Mouse (Mus musculus) CH12.LX (cell line): Measurements from ENCODE around the gene Il12rb1. TPM values are rescaled to one million over a fixed set of nuclear protein-coding genes. Genes with fewer than 3 reads are reported as not detected.

Experiments
- DNase-seq: peaks from one replicate; pipeline ENCODE4 v3.0.0-alpha.2; 2013; ENCODE audit errors: extremely low read depth
- H3K27ac ChIP-seq: 2 replicates; pipeline ENCODE4 v1.5.1; 2012; ENCODE audit warnings: low read depth, mild to moderate bottlenecking, control low read depth, moderate library complexity; ENCODE audit not compliant: insufficient read depth
- H3K27me3 ChIP-seq: replicated peaks from 2 replicates; pipeline ENCODE3; 2012; ENCODE audit warnings: inconsistent platforms
- H3K36me3 ChIP-seq, 2 experiments: replicated peaks in 1 of 2; 2 replicates each; pipeline versions ENCODE3 to v1.6.1; 2012; ENCODE audit warnings: inconsistent platforms in 1 of 2, low read length in 1 of 2, mild to moderate bottlenecking in 1 of 2, mixed read lengths in 1 of 2, moderate library complexity in 1 of 2; ENCODE audit not compliant: control insufficient read depth in 1 of 2, insufficient read depth in 1 of 2
- H3K4me1 ChIP-seq, 2 experiments: 2 replicates each; pipeline ENCODE4 v1.6.1; 2012; ENCODE audit warnings: inconsistent platforms in 1 of 2, moderate library complexity in 1 of 2; ENCODE audit not compliant: insufficient read depth in 2 of 2, control insufficient read depth in 1 of 2
- H3K4me2 ChIP-seq: 2 replicates; pipeline ENCODE4 v1.6.1; 2012; ENCODE audit warnings: low read depth, mild to moderate bottlenecking, control low read depth; ENCODE audit not compliant: poor library complexity, insufficient read depth, severe bottlenecking
- H3K4me3 ChIP-seq, 3 experiments: fragments of 150-350 bp in 1 of 3; sonication (generic) in 1 of 3; replicated peaks in 1 of 3; 2 replicates each; pipeline versions ENCODE3 to v1.5.1; 2011 to 2012; ENCODE audit warnings: low read depth in 2 of 3, low read length in 2 of 3, mild to moderate bottlenecking in 2 of 3, moderate library complexity in 2 of 3, control low read depth in 1 of 3, improper control_type of control experiment in 1 of 3, inconsistent platforms in 1 of 3, mixed read lengths in 1 of 3; ENCODE audit not compliant: poor library complexity in 1 of 3
- H3K79me2 ChIP-seq: replicated peaks from 2 replicates; pipeline ENCODE4 v1.6.1; 2012; ENCODE audit warnings: mild to moderate bottlenecking, moderate library complexity; ENCODE audit not compliant: control insufficient read depth, poor library complexity, insufficient read depth, severe bottlenecking; ENCODE audit errors: extremely low read depth
- H3K9ac ChIP-seq: 2 replicates; pipeline ENCODE4 v1.6.1; 2012; ENCODE audit warnings: low read depth, mild to moderate bottlenecking, control low read depth, moderate library complexity; ENCODE audit not compliant: insufficient read depth
- H3K9me3 ChIP-seq: replicated peaks from 2 replicates; pipeline ENCODE3; 2012; ENCODE audit warnings: low read length, inconsistent platforms, mixed read lengths
- BHLHE40 ChIP-seq: IDR thresholded peaks from 2 replicates; pipeline ENCODE4 v1.6.1; 2011; ENCODE audit warnings: mild to moderate bottlenecking, low read depth, low read length, improper control_type of control experiment
- CHD2 ChIP-seq: IDR thresholded peaks from 2 replicates; pipeline ENCODE4 v1.6.1; 2011; ENCODE audit warnings: low read length, improper control_type of control experiment
- CTCF ChIP-seq, 2 experiments: IDR thresholded peaks in 1 of 2; conservative IDR thresholded peaks in 1 of 2; 2 replicates each; pipeline ENCODE4 v1.5.1; 2011 to 2012; ENCODE audit warnings: low read depth in 2 of 2, low read length in 2 of 2, improper control_type of control experiment in 1 of 2, inconsistent platforms in 1 of 2, mild to moderate bottlenecking in 1 of 2, moderate library complexity in 1 of 2
- E2F4 ChIP-seq: IDR thresholded peaks from 2 replicates; pipeline ENCODE4 v1.6.1; 2011; ENCODE audit warnings: low read depth, low read length, improper control_type of control experiment; ENCODE audit not compliant: insufficient replicate concordance
- EP300 ChIP-seq: IDR thresholded peaks from 2 replicates; pipeline ENCODE4 v1.6.1; 2011; ENCODE audit warnings: low read length, improper control_type of control experiment
- GABPA ChIP-seq: IDR thresholded peaks from 2 replicates; pipeline ENCODE4 v1.6.1; 2012; ENCODE audit warnings: low read depth, low read length, improper control_type of control experiment, inconsistent platforms; ENCODE audit not compliant: insufficient replicate concordance
- KAT2A ChIP-seq: IDR thresholded peaks from 2 replicates; pipeline ENCODE4 v1.6.1; 2012; ENCODE audit warnings: low read length, improper control_type of control experiment, inconsistent platforms; ENCODE audit not compliant: insufficient replicate concordance
- MAX ChIP-seq: IDR thresholded peaks from 2 replicates; pipeline ENCODE4 v1.6.1; 2011; ENCODE audit warnings: low read length, improper control_type of control experiment
- MAZ ChIP-seq: IDR thresholded peaks from 2 replicates; pipeline ENCODE4 v1.6.1; 2012; ENCODE audit warnings: low read depth, mild to moderate bottlenecking, inconsistent platforms, low read length, improper control_type of control experiment, moderate library complexity
- MEF2A ChIP-seq: IDR thresholded peaks from 2 replicates; pipeline ENCODE4 v1.6.1; 2014; ENCODE audit warnings: low read depth, mild to moderate bottlenecking, inconsistent platforms, low read length, improper control_type of control experiment, borderline replicate concordance
- MXI1 ChIP-seq: IDR thresholded peaks from 2 replicates; pipeline ENCODE4 v1.6.1; 2011; ENCODE audit warnings: mild to moderate bottlenecking, low read depth, low read length, improper control_type of control experiment
- MYC ChIP-seq: IDR thresholded peaks from 2 replicates; pipeline ENCODE4 v1.6.1; 2011; ENCODE audit warnings: low read depth, mild to moderate bottlenecking, improper control_type of control experiment, low read length
- NRF1 ChIP-seq: IDR thresholded peaks from 2 replicates; pipeline ENCODE4 v1.6.1; 2014; ENCODE audit warnings: low read depth, mild to moderate bottlenecking, inconsistent platforms, low read length, improper control_type of control experiment, moderate library complexity
- POLR2A ChIP-seq: IDR thresholded peaks from 2 replicates; pipeline ENCODE4 v1.6.1; 2011; ENCODE audit warnings: low read depth, mild to moderate bottlenecking, improper control_type of control experiment, low read length
- RAD21 ChIP-seq: IDR thresholded peaks from 2 replicates; pipeline ENCODE4 v1.6.1; 2011; ENCODE audit warnings: low read depth, mild to moderate bottlenecking, low read length, improper control_type of control experiment, moderate library complexity
- SIN3A ChIP-seq: IDR thresholded peaks from 2 replicates; pipeline ENCODE4 v1.6.1; 2012; ENCODE audit warnings: low read length, improper control_type of control experiment, inconsistent platforms
- TCF12 ChIP-seq: IDR thresholded peaks from 2 replicates; pipeline ENCODE4 v1.6.1; 2014; ENCODE audit warnings: low read depth, mild to moderate bottlenecking, inconsistent platforms, low read length, improper control_type of control experiment
- USF1 ChIP-seq: IDR thresholded peaks from 2 replicates; pipeline ENCODE4 v1.6.1; 2014; ENCODE audit warnings: low read depth, mild to moderate bottlenecking, inconsistent platforms, low read length, improper control_type of control experiment
- ZKSCAN1 ChIP-seq: IDR thresholded peaks from 2 replicates; pipeline ENCODE4 v1.6.1; 2012; ENCODE audit warnings: low read depth, inconsistent platforms, low read length, improper control_type of control experiment, borderline replicate concordance
- dilution Hi-C: fragments of 300-500 bp; cut with MboI; formaldehyde crosslinking; loops from 2 replicates; pipeline ENCODE4 v1.14.3; 2020; ENCODE audit warnings: low sequenced_read_pairs; ENCODE audit not compliant: extremely low pct_unique_long_range_greater_than_20kb, extremely low pct_ligation_motif_present
- in situ Hi-C: fragments of 300-500 bp; cut with MboI; formaldehyde crosslinking; loops from 3 replicates; pipeline ENCODE4 v1.14.3; 2019; ENCODE audit warnings: low sequenced_read_pairs, low pct_ligation_motif_present, low pct_unique_long_range_greater_than_20kb, mixed read lengths
- polyA plus RNA-seq: library from polyadenylated mRNA; unstranded; fragments of >175 nt; gene quantifications from 2 replicates; pipeline ENCODE4 v1.2.1, GENCODE M21; 2012; ENCODE audit warnings: low read depth; ENCODE audit not compliant: insufficient read length
- total RNA-seq, 2 experiments: library from RNA; depleted of rRNA; stranded (reverse); fragments of 300-350 nt in 1 of 2; fragments of >200 nt in 1 of 2; gene quantifications; 2 replicates each; pipeline ENCODE4 v1.2.3; 2012 to 2014

Gene Il12rb1
- total and polyA plus RNA-seq, 3 experiments, result 4.5 to 23.2 (median 12.5) TPM

GRCm38 (mm10) chr8:70803761-70804480 is 4.3 kb upstream of the Il12rb1 start:
- peak overlapping the region; percentile 48; the same call in 1 of the 2 replicates for H3K27ac ChIP-seq
- no peaks in the 10 kb centered on the region for H3K9me3 ChIP-seq
- peaks cover 6% of the 10 kb centered on the region for H3K27me3 ChIP-seq
- H3K4me1 ChIP-seq, result peaks cover 20 to 49% of the 10 kb centered on the region in 2 experiments
- peak overlapping the region; percentile 38; the same call in 1 of the 2 replicates for H3K9ac ChIP-seq
- peaks cover 0 to 1% of the 10 kb centered on the region in 2 experiments for H3K36me3 ChIP-seq
- H3K4me3 ChIP-seq, result peak overlapping the region; percentile 58 to 86 (median 68)
- peaks cover 5% of the 10 kb centered on the region; the same call in 1 of the 2 replicates for H3K79me2 ChIP-seq
- TF ChIP-seq MXI1 (peak; percentile 25; the same call in 1 of the 2 replicates), BHLHE40 (no peak), CHD2 (peak; percentile 42; the same call in 1 of the 2 replicates), TCF12 (0 out of 2 replicates have a peak, but pooled peaks have one; percentile 23), USF1 (no peak), GABPA (no peak), RAD21 (no peak), ZKSCAN1 (no peak), KAT2A (no peak), CTCF (conservative IDR thresholded peaks at IDR 0.05 in 1 of 2, IDR thresholded peaks at IDR 0.05 in 1 of 2; ENCODE audit: low read depth in 2 of 2, low read length in 2 of 2) (no peak), EP300 (no peak), MYC (no peak), POLR2A (no peak), MAZ (no peak), MAX (no peak), SIN3A (peak; percentile 48; the same call in 1 of the 2 replicates), NRF1 (0 out of 2 replicates have a peak, but pooled peaks have one; percentile 22), E2F4 (no peak), MEF2A (no peak)
- peak; percentile 26 for DNase-seq
- dilution Hi-C loops (no loop called here), in situ Hi-C loops (loop anchor here (5.0 kb wide), 1 partner anchor 37 kb away; no protein-coding TSS in a partner anchor)
- H3K4me2 ChIP-seq, result peak overlapping the region; percentile 93
